In genomic region chr1:91022157-91022895, GRCm38 (mm10) we compare ENCODE assay signal across 11 mouse cellular contexts. TPM values are rescaled to one million over a fixed set of nuclear protein-coding genes. Genes with fewer than 3 reads are reported as not detected.
DNase-seq lines count a peak whose midpoint lies in the region; ATAC-seq and TF ChIP-seq lines count a peak whose summit lies in the region.
"Had no signal": no experiment of that assay in that cellular context is flagged by ENCODE, and none has a peak within 500 bp of the region (broad histone marks: within the 10 kb centered on the region; RNA-seq: fewer than 3 reads in every experiment).

No protein-coding gene starts in this region.

- TF ChIP-seq EP300 in stomach, postnatal 0 days (optimal IDR thresholded peaks at IDR 0.05), result no peak

- H3K27me3 ChIP-seq in heart, embryonic 10.5 days (ENCODE audit: insufficient read depth, poor library complexity, severe bottlenecking), result no peaks in the 10 kb centered on the region
- H3K27me3 ChIP-seq in midbrain, embryonic 11.5 days (ENCODE audit: control insufficient read depth, insufficient read depth, low read length), result no peaks in the 10 kb centered on the region
- H3K27me3 ChIP-seq in midbrain, embryonic 14.5 days (ENCODE audit: control insufficient read depth, insufficient read depth, low read length), result no peaks in the 10 kb centered on the region
- no peaks in the 10 kb centered on the region for H3K27me3 ChIP-seq in heart, embryonic 13.5 days (replicated peaks)
- H3K27me3 ChIP-seq in stomach, postnatal 0 days (ENCODE audit: control insufficient read depth, insufficient read depth, low read length), result no peaks in the 10 kb centered on the region
- H3K27me3 ChIP-seq: limb, embryonic 12.5 days had no signal

- H3K27ac ChIP-seq in heart, embryonic 10.5 days, result peak overlapping the region; percentile 85
- H3K27ac ChIP-seq in midbrain, embryonic 11.5 days (ENCODE audit: low read depth, low read length), result no peak overlapping the region
- H3K27ac ChIP-seq in midbrain, embryonic 14.5 days (replicated peaks; ENCODE audit: low read depth, low read length), result no peak overlapping the region
- H3K27ac ChIP-seq in heart, embryonic 13.5 days (replicated peaks), result peak overlapping the region; percentile 96
- peak overlapping the region; percentile 65; the same call in 1 of the 2 replicates for H3K27ac ChIP-seq in stomach, postnatal 0 days (replicated peaks)
- H3K27ac ChIP-seq: limb, embryonic 12.5 days had no signal

- peaks cover 48% of the 10 kb centered on the region for H3K4me1 ChIP-seq in heart, embryonic 10.5 days
- peaks cover 3% of the 10 kb centered on the region; the same call in 1 of the 2 replicates for H3K4me1 ChIP-seq in midbrain, embryonic 11.5 days (ENCODE audit: control insufficient read depth, insufficient read depth, low read length)
- H3K4me1 ChIP-seq in midbrain, embryonic 14.5 days (ENCODE audit: control insufficient read depth, insufficient read depth, low read length), result peaks cover under 1% of the 10 kb centered on the region; the same call in 1 of the 2 replicates
- peaks cover 58% of the 10 kb centered on the region for H3K4me1 ChIP-seq in heart, embryonic 13.5 days
- peaks cover 5% of the 10 kb centered on the region; the same call in 1 of the 2 replicates for H3K4me1 ChIP-seq in stomach, postnatal 0 days (replicated peaks; ENCODE audit: control insufficient read depth, insufficient read depth)

- WGBS in heart, embryonic 10.5 days, result 47% methylated on average over 11 of the region's 11 CpGs
- 87% methylated on average over 11 of the region's 11 CpGs for WGBS in midbrain, embryonic 11.5 days
- 89% methylated on average over 11 of the region's 11 CpGs for WGBS in midbrain, embryonic 14.5 days
- WGBS in heart, embryonic 13.5 days, result 30% methylated on average over 11 of the region's 11 CpGs
- WGBS in stomach, postnatal 0 days, result 44% methylated on average over 11 of the region's 11 CpGs

- H3K36me3 ChIP-seq in heart, embryonic 10.5 days, result peaks cover 37% of the 10 kb centered on the region
- H3K36me3 ChIP-seq in midbrain, embryonic 11.5 days (ENCODE audit: control insufficient read depth, insufficient read depth, low read length), result no peaks in the 10 kb centered on the region
- H3K36me3 ChIP-seq in midbrain, embryonic 14.5 days (ENCODE audit: control insufficient read depth, insufficient read depth, low read length), result no peaks in the 10 kb centered on the region
- peaks cover 42% of the 10 kb centered on the region for H3K36me3 ChIP-seq in heart, embryonic 13.5 days
- H3K36me3 ChIP-seq in stomach, postnatal 0 days (ENCODE audit: control insufficient read depth, insufficient read depth, low read length), result no peaks in the 10 kb centered on the region

- DNase-seq in heart, embryonic 10.5 days (ENCODE audit: low spot score), result peak; percentile 89
- no peak for DNase-seq in heart, postnatal 25 days (ENCODE audit: low spot score)
- DNase-seq in midbrain, embryonic 11.5 days (ENCODE audit: low spot score, missing footprints), result peak; percentile 47
- DNase-seq in midbrain, embryonic 14.5 days, result no peak
- DNase-seq in stomach, postnatal 0 days (ENCODE audit: low spot score), result no peak
- DNase-seq in retina, postnatal 1 day, result no peak
- DNase-seq: lung, postnatal 14 days; thymus, postnatal 4 days had no signal

- intact Hi-C loops in heart, postnatal 25 days (cut with DNase I), result loop anchor here (5.0 kb wide), 1 partner anchor 50 kb away; no protein-coding TSS in a partner anchor

- no peak for ATAC-seq in midbrain, embryonic 11.5 days (ENCODE audit: low FRiP score)
- no peak for ATAC-seq in midbrain, embryonic 14.5 days (ENCODE audit: low FRiP score, low TSS enrichment)
- ATAC-seq in heart, embryonic 13.5 days (ENCODE audit: extremely low read depth, insufficient number of reproducible peaks, low FRiP score, low TSS enrichment), result peak; percentile 76; the same call in 1 of the 2 replicates
- ATAC-seq in stomach, postnatal 0 days (ENCODE audit: low FRiP score, low TSS enrichment), result no peak
- ATAC-seq: inflammation-experienced regulatory T-cells, adult 6 months had no signal

- no peak for TF ChIP-seq CTCF in stomach, postnatal 0 days (IDR thresholded peaks at IDR 0.05; ENCODE audit: low read depth)

- H3K4me2 ChIP-seq in midbrain, embryonic 11.5 days, result no peak overlapping the region
- no peak overlapping the region for H3K4me2 ChIP-seq in midbrain, embryonic 14.5 days (ENCODE audit: low read length)
- H3K4me2 ChIP-seq in heart, embryonic 13.5 days, result peak overlapping the region; percentile 50
- no peak overlapping the region for H3K4me2 ChIP-seq in stomach, postnatal 0 days (replicated peaks; ENCODE audit: low read depth)
- H3K4me2 ChIP-seq: limb, embryonic 12.5 days had no signal

- H3K4me3 ChIP-seq in heart, embryonic 10.5 days, result no peak overlapping the region
- H3K4me3 ChIP-seq in midbrain, embryonic 11.5 days (ENCODE audit: low read depth, low read length), result no peak overlapping the region
- no peak overlapping the region for H3K4me3 ChIP-seq in midbrain, embryonic 14.5 days (replicated peaks; ENCODE audit: low read depth, low read length)
- H3K4me3 ChIP-seq in heart, embryonic 13.5 days, result no peak overlapping the region
- H3K4me3 ChIP-seq in stomach, postnatal 0 days (ENCODE audit: low read depth, low read length), result no peak overlapping the region
- H3K4me3 ChIP-seq: limb, embryonic 12.5 days had no signal

- no peak overlapping the region for H3K9ac ChIP-seq in midbrain, embryonic 11.5 days (ENCODE audit: low read length)
- H3K9ac ChIP-seq in midbrain, embryonic 14.5 days (replicated peaks; ENCODE audit: low read length), result no peak overlapping the region
- peak overlapping the region; percentile 72 for H3K9ac ChIP-seq in heart, embryonic 13.5 days
- H3K9ac ChIP-seq in stomach, postnatal 0 days (ENCODE audit: low read length), result no peak overlapping the region
- H3K9ac ChIP-seq: limb, embryonic 12.5 days had no signal

- H3K9me3 ChIP-seq in heart, embryonic 10.5 days, result no peaks in the 10 kb centered on the region
- H3K9me3 ChIP-seq in midbrain, embryonic 11.5 days (ENCODE audit: control insufficient read depth, low read length), result 0 out of 2 replicates have a peak, but pooled peaks cover 3% of the 10 kb centered on the region
- 0 out of 2 replicates have a peak, but pooled peaks cover 10% of the 10 kb centered on the region for H3K9me3 ChIP-seq in midbrain, embryonic 14.5 days (ENCODE audit: control insufficient read depth, low read length)
- H3K9me3 ChIP-seq in heart, embryonic 13.5 days, result no peaks in the 10 kb centered on the region; the same call in 1 of the 2 replicates
- H3K9me3 ChIP-seq in stomach, postnatal 0 days (ENCODE audit: control insufficient read depth, low read length), result 0 out of 2 replicates have a peak, but pooled peaks cover 2% of the 10 kb centered on the region

RNA-seq across cellular contexts. Expression of gene Lrrfip1, which starts 23.8 kb away (rescaled TPM):
- polyA plus RNA-seq in heart, embryonic 10.5 days (2016; fragmentation: Nextera tagmentation; extraction: Ambion mirVana), result 91.6 and 129 TPM in 2 replicates
- total RNA-seq in heart, postnatal 25 days (2021), result 10 to 100 TPM; 81.3 to 98.0 TPM
- 20.2 and 21.1 TPM in 2 replicates for polyA plus RNA-seq in midbrain, embryonic 11.5 days (2014; fragmentation: Nextera tagmentation; extraction: Ambion mirVana)
- polyA plus RNA-seq in midbrain, embryonic 14.5 days (2014; fragmentation: Nextera tagmentation; extraction: Ambion mirVana), result 30.1 and 32.1 TPM in 2 replicates
- polyA plus RNA-seq in heart, embryonic 13.5 days (2015; fragmentation: Nextera tagmentation; extraction: Ambion mirVana), result 122 and 137 TPM in 2 replicates
- polyA plus RNA-seq in stomach, postnatal 0 days (2015; fragmentation: Nextera tagmentation; extraction: Ambion mirVana), result 69.4 and 79.0 TPM in 2 replicates

RNA-seq across cellular contexts. Expression of gene Rab17, which starts 52.9 kb away (rescaled TPM):
- 0.71 and 0.94 TPM in 2 replicates for polyA plus RNA-seq in heart, embryonic 10.5 days (2016; fragmentation: Nextera tagmentation; extraction: Ambion mirVana)
- 1 to 10 TPM; 2.1 to 3.2 TPM for total RNA-seq in heart, postnatal 25 days (2021)
- polyA plus RNA-seq in midbrain, embryonic 11.5 days (2014; fragmentation: Nextera tagmentation; extraction: Ambion mirVana), result not detected in 2 replicates
- polyA plus RNA-seq in midbrain, embryonic 14.5 days (2014; fragmentation: Nextera tagmentation; extraction: Ambion mirVana), result 0.30 TPM in 1 of 2 replicates, not detected in the other
- polyA plus RNA-seq in heart, embryonic 13.5 days (2015; fragmentation: Nextera tagmentation; extraction: Ambion mirVana), result 0.57 and 1.5 TPM in 2 replicates
- 4.6 and 5.7 TPM in 2 replicates for polyA plus RNA-seq in stomach, postnatal 0 days (2015; fragmentation: Nextera tagmentation; extraction: Ambion mirVana)
- polyA plus RNA-seq: inflammation-experienced regulatory T-cells, adult 6 months had no signal

Comparison
In these comparisons a context has a peak if more than half of its experiments do, and no peak if none do; other contexts are left out.
1. DNase-seq: peak in heart, embryonic 10.5 days (single experiment) and midbrain, embryonic 11.5 days (single experiment); none in heart, postnatal 25 days (single experiment), midbrain, embryonic 14.5 days (single experiment), stomach, postnatal 0 days (single experiment) and retina, postnatal 1 day (single experiment).
2. H3K27ac ChIP-seq: peak in heart, embryonic 10.5 days (single experiment), heart, embryonic 13.5 days (single experiment) and stomach, postnatal 0 days (single experiment); none in midbrain, embryonic 11.5 days (single experiment) and midbrain, embryonic 14.5 days (single experiment).